Mouse (Mus musculus) spleen, adult 2 months (tissue): Measurements from ENCODE around the gene Glra1. TPM values are rescaled to one million over a fixed set of nuclear protein-coding genes. Genes with fewer than 3 reads are reported as not detected.

Experiments
- DNase-seq, 2 experiments: peaks; one replicate each; pipeline versions ENCODE4 v3.0.0 to v3.0.0-alpha.2; 2012 to 2021; ENCODE audit warnings: low spot score in 2 of 2, low read depth in 1 of 2
- H3K27ac ChIP-seq: fragments of 200-500 bp; 2 replicates; pipeline ENCODE4 v1.5.1; 2012; ENCODE audit warnings: low read length, inconsistent platforms; ENCODE audit not compliant: insufficient read depth
- H3K27me3 ChIP-seq: fragments of 200-500 bp; 2 replicates; pipeline ENCODE4 v1.6.1; 2012; ENCODE audit warnings: mild to moderate bottlenecking, moderate library complexity, low read length, inconsistent platforms; ENCODE audit not compliant: control insufficient read depth, insufficient read depth
- H3K36me3 ChIP-seq: fragments of 200-500 bp; 2 replicates; pipeline ENCODE4 v1.6.1; 2012; ENCODE audit warnings: mild to moderate bottlenecking, low read length, inconsistent platforms; ENCODE audit not compliant: control insufficient read depth, insufficient read depth
- H3K4me1 ChIP-seq: fragments of 200-500 bp; 2 replicates; pipeline ENCODE4 v1.6.1; 2011; ENCODE audit warnings: inconsistent platforms; ENCODE audit not compliant: control insufficient read depth, insufficient read depth, insufficient read length
- H3K4me3 ChIP-seq: fragments of 200-500 bp; 2 replicates; pipeline ENCODE4 v1.5.1; 2011; ENCODE audit warnings: mild to moderate bottlenecking, inconsistent platforms; ENCODE audit not compliant: insufficient read depth, insufficient read length; ENCODE audit errors: extremely low read depth
- CTCF ChIP-seq: fragments of 200-500 bp; IDR thresholded peaks from 2 replicates; pipeline ENCODE4 v1.5.1; 2011; ENCODE audit warnings: mild to moderate bottlenecking, inconsistent platforms; ENCODE audit not compliant: insufficient read depth, insufficient read length, insufficient replicate concordance; ENCODE audit errors: extremely low read depth
- POLR2A ChIP-seq: fragments of 200-500 bp; IDR thresholded peaks from 2 replicates; pipeline ENCODE4 v1.6.1; 2011; ENCODE audit warnings: low read depth, low read length, inconsistent platforms
- WGBS: fragments of 180-500 bp; shearing (Covaris S2); methylation state at CpG from one replicate; pipeline ENCODE4 v1.1.7; 2018; 5-methylcytosine and 5-hydroxymethylcytosine counted together
- polyA plus RNA-seq: library from polyadenylated mRNA; depleted of rRNA; stranded (reverse); fragments of >200 nt; gene quantifications from 2 replicates; pipeline ENCODE4 v1.2.3, GENCODE M21; 2012

Glra1 gene
- polyA plus RNA-seq, 1 experiment: not detected

DNA sequence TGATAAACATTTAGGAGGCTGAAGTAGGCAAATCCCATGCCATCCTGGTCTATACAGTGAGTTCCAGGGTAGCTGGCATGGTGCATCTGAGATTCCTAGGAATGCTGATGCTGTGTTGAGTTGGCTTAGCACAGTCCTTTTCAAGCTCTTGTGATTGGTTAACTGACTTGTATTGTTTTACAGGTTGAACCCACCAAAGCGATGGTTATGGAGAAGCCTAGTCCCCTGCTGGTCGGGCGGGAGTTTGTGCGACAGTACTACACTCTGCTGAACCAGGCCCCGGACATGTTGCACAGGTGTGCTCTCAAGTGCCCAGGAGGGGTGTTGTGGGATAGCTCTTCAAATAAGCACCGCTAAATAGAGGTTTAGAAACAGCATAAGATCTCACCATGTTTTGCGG, 122.6 kb downstream of the Glra1 start:
- no peak for DNase-seq
- no peaks in the 10 kb centered on the region for H3K27me3 ChIP-seq
- no peak overlapping the region for H3K4me3 ChIP-seq
- H3K4me1 ChIP-seq: no peaks in the 10 kb centered on the region
- WGBS: 95% methylated on average over 7 of the region's 7 CpGs
- TF ChIP-seq POLR2A: no peak
- no peak for TF ChIP-seq CTCF
- H3K27ac ChIP-seq: no peak overlapping the region
- H3K36me3 ChIP-seq: peaks cover 29% of the 10 kb centered on the region

GRCm38 (mm10) chr11:55473219-55473618, 134.8 kb downstream of the Glra1 start:
- no peak for DNase-seq
- TF ChIP-seq CTCF: no peak
- TF ChIP-seq POLR2A: no peak

DNA sequence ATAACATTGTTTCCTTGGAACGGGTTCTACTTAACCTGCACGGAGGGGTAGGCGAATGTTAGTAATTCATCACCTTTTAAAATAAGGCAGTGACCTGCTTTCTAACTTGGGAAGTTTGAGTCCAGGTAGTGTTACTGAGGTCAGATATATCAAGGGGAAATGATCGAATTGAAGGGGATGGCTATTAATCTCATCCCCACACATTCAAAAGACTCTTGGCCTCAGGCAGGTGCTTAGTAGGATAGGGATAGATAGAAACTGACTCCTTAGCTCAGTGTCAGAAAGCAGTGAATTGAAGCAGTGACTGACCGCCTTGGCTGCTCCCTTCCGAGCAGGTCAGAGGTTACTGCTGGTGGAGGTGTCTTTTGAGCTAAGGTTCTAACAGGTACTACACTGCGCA, 136.5 kb downstream of the Glra1 start:
- DNase-seq: no peak
- Histone ChIP-seq H3K36me3 (no peaks in the 10 kb centered on the region; the same call in 1 of the 2 replicates), H3K4me1 (peaks cover 10% of the 10 kb centered on the region; the same call in 1 of the 2 replicates), H3K27ac (no peak overlapping the region), H3K4me3 (no peak overlapping the region), H3K27me3 (no peaks in the 10 kb centered on the region)
- TF ChIP-seq POLR2A (no peak), CTCF (no peak)
- 69% methylated on average over 7 of the region's 7 CpGs for WGBS

More at GRCm38 (mm10) chr11:55473219-55473618, 134.8 kb downstream of the Glra1 start:
- no peaks in the 10 kb centered on the region for H3K27me3 ChIP-seq
- H3K27ac ChIP-seq: no peak overlapping the region
- WGBS: 53% methylated on average over 3 of the region's 3 CpGs
- peaks cover 10% of the 10 kb centered on the region; the same call in 1 of the 2 replicates for H3K4me1 ChIP-seq
- no peaks in the 10 kb centered on the region; the same call in 1 of the 2 replicates for H3K36me3 ChIP-seq
- no peak overlapping the region for H3K4me3 ChIP-seq

GRCm38 (mm10) chr11:55470761-55471160, 137.2 kb downstream of the Glra1 start:
- WGBS: 10% methylated on average over 8 of the region's 8 CpGs
- DNase-seq: no peak
- no peaks in the 10 kb centered on the region for H3K27me3 ChIP-seq
- TF ChIP-seq CTCF (no peak), POLR2A (no peak)
- no peak overlapping the region for H3K27ac ChIP-seq
- H3K4me3 ChIP-seq: peak overlapping the region; percentile 82
- no peaks in the 10 kb centered on the region; the same call in 1 of the 2 replicates for H3K36me3 ChIP-seq
- peaks cover 10% of the 10 kb centered on the region; the same call in 1 of the 2 replicates for H3K4me1 ChIP-seq

GRCm38 (mm10) chr11:55469923-55470691, 137.9 kb downstream of the Glra1 start:
- WGBS: under 1% methylated on average over 46 of the region's 46 CpGs
- Histone ChIP-seq H3K4me1 (peaks cover 10% of the 10 kb centered on the region; the same call in 1 of the 2 replicates), H3K36me3 (no peaks in the 10 kb centered on the region; the same call in 1 of the 2 replicates), H3K4me3 (peak overlapping the region; percentile 82), H3K27me3 (no peaks in the 10 kb centered on the region), H3K27ac (peak overlapping the region; percentile 73)
- peak in 1 of 2 experiments; percentile 10 for DNase-seq
- TF ChIP-seq CTCF (no peak), POLR2A (no peak)

GRCm38 (mm10) chr11:55469048-55469843, 138.8 kb downstream of the Glra1 start, which contains the start of gene G3bp1:
Gene G3bp1, plus strand, starts transcription at chr11:55469685.
- Histone ChIP-seq H3K4me3 (peak within 1 kb of the TSS; percentile 82), H3K27ac (peak within 1 kb of the TSS; percentile 82), H3K4me1 (peaks cover 10% of the 10 kb centered on the region; the same call in 1 of the 2 replicates), H3K27me3 (no peaks in the 10 kb centered on the region), H3K36me3 (no peaks in the 10 kb centered on the region; the same call in 1 of the 2 replicates)
- under 1% methylated on average over 57 of the region's 57 CpGs for WGBS
- DNase-seq: peak; percentile 99 to 100
- TF ChIP-seq POLR2A: peak; percentile 98
- TF ChIP-seq CTCF: no peak
